Mouse (Mus musculus): ENCODE measurements around the gene Nkd2. TPM values are rescaled to one million over a fixed set of nuclear protein-coding genes. Genes with fewer than 3 reads are reported as not detected.

Gene Nkd2
- total RNA-seq (2021), result under 1 TPM; 0.70 to 0.78 TPM

DNA sequence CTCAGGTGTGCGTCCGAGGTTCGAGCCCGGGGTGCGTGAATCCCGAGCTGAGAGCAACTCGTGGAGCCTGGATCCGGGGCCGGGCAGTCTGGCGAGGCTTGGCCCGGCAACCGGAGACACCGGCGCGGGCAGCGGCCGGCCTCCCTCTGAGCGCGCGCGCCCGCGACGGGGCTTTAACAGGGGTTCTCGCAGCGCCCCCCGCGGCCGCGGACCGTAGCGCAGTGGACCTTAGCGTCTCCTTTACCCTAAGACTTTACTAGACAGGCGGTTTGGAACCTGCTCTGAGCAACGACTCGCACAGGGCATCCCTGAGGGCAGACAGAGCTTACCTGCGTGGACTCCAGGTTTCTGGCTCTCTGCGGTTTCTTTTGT, at the start of gene Nkd2:
Gene Nkd2, minus strand, starts transcription at position 167 of the 372 bp plus-strand sequence.
- DNase-seq, result peak; percentile 79 to 87
- intact Hi-C loops (cut with DNase I), result no loop called here

DNA sequence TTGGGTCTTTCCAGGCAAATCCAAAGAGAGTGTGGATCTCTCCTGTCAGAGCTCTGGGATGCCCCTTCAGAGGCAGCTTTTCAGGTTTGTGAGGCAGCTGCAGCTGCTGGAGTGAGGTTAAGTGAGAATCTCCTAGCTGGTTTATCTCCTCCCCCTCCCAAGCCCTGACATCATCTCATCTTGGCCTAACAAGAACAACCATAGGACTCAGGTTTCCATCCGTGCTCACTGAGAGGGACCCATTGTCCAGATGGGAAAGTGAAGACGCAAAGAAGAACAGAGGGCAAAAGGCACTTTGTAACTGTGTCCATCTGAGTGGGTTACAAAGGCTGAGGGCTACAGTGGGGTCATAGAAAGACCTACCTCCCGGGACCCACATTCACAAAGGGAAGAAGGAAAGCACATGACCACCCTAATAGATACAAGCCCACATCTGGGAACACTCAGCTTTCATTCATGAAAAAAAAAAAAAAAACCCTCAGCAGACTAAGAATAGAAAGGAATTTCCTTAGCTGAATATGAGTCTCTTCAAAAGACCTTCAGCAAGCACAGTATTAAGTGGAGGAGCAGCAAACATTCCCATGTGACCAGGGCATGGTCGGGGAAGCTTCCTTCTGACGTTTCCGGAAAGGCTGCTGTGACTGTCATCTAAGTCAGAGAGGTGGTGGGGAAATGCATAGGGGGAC, 45.2 kb upstream of the Nkd2 start:
- DNase-seq, result no peak
- intact Hi-C loops (cut with DNase I), result no loop called here

DNA sequence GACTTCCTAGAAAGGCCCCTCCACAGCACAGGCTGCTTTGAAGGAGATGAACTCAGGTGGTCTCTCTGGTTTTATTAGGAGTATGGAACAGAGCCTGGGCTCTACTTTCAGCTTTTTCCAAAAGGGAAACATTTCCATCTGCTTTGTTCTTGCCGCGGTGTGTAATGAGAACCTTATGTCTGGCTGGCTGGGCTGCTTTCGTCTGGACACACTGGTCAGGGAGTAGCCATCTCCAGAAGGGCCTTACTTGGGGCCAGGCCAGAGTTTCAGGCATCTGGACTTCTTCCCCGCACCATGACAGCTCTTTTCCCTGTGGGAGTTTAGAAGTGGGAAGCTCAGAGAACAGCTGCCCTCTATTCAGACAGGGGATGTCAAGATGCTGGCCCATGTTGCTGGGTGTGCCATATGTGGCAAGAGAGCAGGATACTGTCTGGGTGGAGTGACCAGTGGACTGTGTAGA, 40.0 kb upstream of the Nkd2 start:
- intact Hi-C loops (cut with DNase I), result no loop called here
- peak; percentile 75 to 79 for DNase-seq

DNA sequence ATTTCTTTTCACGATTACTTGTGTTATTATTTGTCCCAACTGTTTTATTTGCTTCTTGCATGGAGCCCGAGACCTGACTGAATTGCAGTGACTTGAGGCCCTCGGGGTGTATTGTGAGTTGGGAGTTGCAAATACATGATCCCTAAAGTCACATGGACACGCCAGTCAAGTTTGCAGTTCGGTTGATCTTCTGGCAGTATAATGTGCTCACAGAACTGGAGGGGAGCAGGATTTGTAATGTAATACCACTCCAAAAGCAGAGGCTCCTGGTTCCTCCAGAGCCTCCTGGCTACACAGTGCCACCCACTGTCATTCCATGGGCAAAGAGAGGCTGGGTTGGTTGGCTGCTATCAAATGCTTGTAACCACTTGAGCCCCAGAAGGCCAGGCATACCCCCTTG, 39.2 kb upstream of the Nkd2 start:
- intact Hi-C loops (cut with DNase I), result no loop called here

DNA sequence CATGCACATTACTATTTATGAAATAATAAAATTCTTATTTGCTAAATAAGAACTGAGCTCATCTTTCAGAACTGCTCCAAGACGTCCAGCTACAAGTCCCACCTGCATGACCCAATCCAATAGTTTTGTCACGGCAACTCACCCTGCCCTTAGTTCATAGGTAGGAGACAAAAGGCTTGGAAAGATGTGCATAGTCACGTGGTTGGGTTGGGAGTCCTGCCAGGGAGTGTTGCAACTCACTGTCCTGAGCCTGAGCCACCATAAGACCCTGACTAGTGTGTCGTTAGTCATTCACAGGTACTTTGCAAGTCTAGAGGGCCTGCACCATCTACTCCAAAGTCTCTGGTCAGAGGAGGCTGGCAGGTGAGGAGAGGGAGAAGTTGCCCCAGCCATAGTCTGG, 38.6 kb upstream of the Nkd2 start:
- DNase-seq, result peak in 1 of 2 experiments; percentile 31
- intact Hi-C loops (cut with DNase I), result no loop called here

More for the DNA sequence above, 39.2 kb upstream of the Nkd2 start:
- no peak for DNase-seq

DNA sequence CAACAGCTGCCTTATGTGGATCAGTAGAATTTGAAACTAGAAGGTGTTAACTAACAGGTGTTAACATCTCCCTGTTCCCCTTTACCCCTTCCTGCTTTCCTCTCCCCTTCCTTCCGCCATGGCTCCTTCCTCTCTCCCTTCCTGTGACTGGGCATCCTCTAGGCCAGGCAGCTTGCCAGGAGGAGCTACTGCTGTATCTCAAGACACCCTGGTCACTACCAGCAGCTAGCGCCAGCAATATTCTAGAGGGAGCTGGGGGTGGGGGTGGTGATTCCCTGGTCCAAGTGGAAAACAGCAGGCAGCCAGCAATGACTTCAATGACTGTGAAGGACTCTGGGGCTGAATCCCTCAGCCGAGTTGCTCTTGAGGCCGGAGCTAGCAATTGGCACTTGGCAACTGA, 38.2 kb upstream of the Nkd2 start:
- peak; percentile 24 for DNase-seq
- intact Hi-C loops (cut with DNase I), result no loop called here

DNA sequence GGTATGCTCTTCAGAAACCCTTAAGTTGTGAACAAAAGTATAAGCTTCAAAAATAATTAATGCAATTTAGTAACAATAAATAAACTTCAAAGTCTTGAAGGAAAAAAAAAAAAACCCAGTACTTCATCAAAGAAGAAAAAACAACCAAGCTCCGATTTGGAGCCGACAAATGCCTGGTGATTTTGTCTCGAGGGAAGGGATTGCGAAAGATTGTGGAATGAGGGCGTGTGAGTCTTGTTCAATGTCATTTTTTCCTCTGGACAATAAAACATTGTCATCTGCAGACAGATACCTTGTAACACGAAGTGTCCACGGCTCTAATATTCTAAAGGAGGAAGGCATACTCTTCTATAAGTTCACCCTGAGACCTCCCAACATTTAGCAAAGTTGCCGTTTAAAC, 33.9 kb upstream of the Nkd2 start:
- DNase-seq, result no peak
- intact Hi-C loops (cut with DNase I), result no loop called here

DNA sequence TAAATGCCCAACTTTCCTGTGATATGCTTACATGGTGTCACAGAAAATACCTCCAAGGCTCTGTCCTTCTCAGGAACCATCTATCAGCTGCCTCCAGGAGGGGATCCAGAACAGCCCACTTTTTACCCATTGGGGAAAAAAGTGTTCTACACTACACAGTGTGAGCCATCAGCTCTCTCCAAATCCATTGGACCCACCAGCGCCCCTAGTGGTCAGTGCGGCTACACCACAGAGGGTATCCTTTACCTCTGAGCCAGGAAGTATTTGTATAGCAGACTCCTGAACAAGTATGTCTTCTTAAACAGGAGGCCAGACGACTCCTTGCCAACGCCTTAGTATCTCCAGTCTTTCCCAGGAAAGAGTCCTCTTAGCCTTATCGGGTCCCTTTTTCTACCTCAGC, 32.4 kb upstream of the Nkd2 start:
- DNase-seq, result peak in 1 of 2 experiments; percentile 58
- intact Hi-C loops (cut with DNase I), result no loop called here

DNA sequence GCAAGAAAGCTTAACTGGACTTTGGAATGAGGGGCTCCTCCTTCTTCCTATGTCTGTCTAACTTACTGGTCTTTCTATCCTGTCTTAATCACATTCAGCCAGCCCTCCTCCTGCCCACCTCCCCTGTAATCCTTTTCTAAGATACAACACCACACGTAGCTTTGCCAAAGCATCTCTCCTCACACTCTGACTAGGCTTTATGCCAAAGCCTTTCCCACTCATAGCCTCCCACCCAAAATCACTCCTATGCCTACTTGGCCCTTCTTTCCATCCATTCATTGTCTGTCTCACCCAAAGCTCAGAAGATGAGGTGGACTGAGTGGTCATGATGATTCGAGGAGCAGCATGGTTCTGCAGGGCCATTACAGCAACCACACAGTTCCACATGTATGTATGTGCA, 24.7 kb upstream of the Nkd2 start:
- intact Hi-C loops (cut with DNase I), result no loop called here
- no peak for DNase-seq

DNA sequence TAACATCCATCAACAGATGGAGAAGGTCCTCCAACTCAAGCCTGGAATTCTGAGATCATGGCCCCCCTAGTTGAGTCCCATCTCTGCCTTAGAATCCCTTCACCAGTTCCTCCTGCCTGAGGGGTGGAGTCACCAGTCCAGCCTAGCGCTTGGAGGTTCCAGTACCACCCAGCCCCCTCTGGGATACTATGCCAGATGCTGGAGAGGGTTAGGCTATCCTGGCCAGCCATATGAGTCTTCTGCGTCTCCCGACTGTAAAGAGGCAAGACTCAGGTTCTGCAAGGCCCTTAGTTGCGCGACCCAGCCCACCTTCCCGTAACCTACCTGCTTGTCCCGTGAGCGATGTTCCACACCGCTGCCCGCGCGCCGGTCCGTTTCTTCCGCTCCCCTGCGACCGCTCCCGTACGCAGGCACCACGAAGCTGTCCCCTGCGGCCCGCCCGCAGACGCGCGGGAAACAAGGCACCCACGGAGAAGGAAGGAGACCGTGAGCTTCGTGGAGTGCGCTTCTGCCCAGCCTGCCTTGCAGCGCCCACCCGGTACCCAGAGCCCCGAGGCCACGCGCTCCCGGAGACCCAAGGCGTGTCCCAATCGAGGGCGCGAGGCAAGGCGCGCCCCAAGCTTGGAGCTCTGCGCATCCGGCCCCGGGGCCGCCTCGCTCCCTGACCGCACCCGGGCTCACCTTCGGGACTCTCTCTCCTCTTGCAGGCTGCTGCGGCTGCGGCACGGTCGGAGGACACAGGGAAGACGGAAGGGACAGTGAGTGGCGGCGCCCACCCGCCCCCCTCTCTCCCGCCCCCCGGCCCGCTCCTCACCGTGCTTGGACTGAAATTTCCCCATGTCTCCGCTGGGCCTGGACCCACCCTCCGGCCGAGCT, 604 bp downstream of the Nkd2 start:
- intact Hi-C loops (cut with DNase I), result no loop called here

DNA sequence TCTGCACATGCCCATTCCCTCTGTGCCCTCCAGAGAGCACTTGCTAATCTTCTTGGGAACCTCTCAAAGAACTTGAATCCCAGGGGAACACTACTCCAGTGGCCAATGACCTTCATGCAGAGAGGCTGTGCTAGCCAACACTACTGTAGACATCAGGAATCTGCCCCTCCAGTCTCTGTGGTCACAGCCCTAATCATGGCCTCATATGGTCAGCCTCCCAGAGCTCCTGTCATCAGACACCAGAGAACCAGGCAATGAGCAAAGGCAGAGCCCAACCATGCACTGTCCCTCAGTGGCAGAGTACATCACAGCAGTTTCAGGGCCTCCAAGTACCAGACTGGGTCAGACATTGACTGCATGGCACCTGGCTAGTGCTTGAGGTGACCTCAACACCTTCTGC, 4.7 kb downstream of the Nkd2 start:
- intact Hi-C loops (cut with DNase I), result no loop called here
- DNase-seq, result no peak

More for the DNA sequence above, 604 bp downstream of the Nkd2 start:
- DNase-seq, result peak in 1 of 2 experiments; percentile 21

DNA sequence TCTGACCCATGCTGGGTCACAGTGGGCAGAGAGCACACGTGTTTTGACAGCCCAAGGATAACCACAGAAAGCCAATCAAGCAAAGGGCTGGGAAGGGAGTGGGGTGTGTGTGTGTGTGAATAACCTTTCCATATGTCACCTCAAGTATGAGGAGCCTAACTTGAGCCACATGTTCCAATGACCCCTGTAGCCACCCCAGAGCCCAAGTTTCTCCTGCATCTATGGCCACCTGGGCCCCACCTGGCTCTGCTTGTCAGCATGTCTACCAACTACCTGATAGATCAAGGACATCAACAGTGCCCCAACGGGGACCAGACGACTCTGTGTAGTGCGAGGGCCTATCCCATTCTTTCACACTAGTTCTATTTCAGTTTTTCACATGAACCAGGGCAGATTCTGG, 7.7 kb downstream of the Nkd2 start:
- no peak for DNase-seq
- intact Hi-C loops (cut with DNase I), result no loop called here

DNA sequence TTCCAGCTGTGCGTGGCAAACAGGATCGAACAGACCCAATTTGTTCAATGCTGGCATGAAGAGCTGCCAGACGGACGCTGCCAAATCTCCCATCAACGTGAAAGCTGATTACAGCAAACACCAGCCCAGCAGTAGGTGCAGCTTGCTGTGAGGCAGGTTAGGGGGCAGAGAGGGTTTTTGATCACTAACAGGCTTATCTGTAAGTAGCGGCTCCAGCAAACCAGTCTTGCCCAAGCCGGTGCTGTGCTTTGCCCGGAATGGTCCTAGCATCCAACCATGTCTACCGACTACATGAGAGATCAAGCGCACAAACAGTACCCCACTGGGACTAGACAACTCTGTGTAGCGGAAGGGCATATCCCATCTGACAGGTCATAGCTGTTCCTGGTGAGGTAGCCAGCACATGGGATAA, 8.3 kb downstream of the Nkd2 start:
- no peak for DNase-seq
- intact Hi-C loops (cut with DNase I), result no loop called here

DNA sequence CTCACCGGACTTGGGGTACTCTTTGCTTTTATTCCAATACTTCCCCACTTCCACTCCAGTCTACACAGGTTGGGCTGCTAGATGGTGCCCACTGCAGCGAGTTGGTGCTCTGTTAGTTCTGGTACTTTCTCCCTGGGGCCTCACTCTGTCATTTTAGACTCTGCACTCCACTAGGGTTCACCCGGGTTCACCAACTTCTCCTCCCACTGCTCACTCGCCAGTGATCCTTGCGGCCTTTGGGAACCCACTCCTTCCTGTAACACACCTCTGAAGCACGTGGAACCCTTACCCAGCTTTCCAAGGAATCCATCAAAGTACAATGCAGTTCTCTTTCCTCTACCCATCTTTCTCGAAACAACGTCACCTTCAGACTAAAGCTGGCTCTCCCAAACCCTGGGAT, 9.7 kb downstream of the Nkd2 start:
- DNase-seq, result no peak
- intact Hi-C loops (cut with DNase I), result no loop called here

DNA sequence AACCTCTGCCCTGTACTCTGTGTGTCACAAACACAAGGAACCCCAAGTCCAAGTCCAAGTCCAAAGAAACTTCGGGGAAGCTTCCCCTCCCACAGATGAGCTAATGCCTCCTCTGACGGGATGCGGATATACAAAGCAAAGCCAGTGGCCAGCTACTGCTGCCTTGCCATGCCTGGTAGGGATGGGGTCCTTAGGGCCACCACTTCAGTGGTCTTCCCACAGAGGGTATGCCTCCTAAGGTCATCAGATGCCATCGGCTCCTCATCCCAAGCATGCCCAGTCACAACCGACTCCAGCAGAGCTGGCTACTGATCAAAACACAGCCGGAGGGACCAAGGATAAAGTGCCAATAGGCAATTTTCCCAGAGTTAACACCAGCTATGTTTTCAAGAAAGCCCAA, 10.9 kb downstream of the Nkd2 start:
- intact Hi-C loops (cut with DNase I), result no loop called here
- no peak for DNase-seq

DNA sequence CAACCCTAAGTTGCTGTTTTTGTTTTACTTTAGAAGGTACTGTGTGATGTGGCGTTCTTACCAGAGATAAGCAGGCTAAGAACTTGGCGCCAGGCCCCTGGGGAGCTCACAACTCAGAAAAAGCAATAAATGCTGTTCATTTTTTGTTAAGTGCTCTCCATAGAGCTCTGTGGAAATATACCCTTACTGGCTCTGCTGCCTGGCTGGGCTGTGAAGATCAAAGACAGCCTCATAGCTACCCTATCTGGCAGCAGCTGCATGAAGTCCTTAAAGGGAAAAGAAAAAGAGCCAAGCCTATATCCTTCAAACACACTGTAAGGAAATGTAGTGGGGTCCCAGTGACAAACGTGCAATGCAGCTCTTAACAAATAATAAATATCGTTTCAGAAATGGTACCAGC, 11.6 kb downstream of the Nkd2 start:
- no peak for DNase-seq
- intact Hi-C loops (cut with DNase I), result no loop called here

DNA sequence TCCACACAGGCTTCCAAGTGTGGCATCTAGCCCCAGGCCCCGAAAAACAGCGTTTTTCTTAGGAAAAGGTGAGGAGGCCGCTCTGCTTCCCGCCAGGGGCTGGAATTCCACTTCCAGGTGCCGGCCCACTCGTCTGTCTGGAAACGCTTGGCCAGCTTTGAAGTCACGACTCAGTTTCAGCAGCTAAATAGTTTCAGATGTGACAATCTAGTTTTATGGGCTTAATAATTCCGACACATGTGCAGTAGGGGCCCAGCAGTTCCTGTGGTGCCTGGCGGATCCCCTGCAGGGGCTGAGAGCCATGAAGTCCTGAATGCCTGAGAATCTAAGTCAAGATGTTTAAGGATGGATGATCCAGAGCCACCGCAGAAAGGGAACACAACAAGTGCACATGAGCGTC, 13.6 kb downstream of the Nkd2 start:
- intact Hi-C loops (cut with DNase I), result loop anchor here (5.0 kb wide), 1 partner anchor 468 kb away; no protein-coding TSS in a partner anchor
- DNase-seq, result no peak

DNA sequence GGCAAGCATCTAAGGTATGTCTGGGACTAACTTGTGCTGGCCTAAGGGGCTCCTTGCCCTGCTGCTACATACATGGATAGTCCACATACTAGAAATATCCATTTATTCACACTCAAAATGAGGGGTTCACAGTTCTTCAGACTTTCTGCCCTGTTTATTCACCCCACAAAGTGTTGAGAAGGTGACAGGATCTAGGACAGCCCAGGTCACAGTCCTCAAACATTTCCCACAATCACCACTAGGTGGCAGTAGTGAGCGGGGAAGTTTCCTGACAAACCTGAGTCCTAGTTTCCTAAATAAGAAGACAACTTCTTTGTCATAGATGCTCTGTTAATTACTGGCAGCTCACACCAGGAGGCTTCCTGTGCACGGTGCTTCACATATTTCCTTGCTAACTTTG, 15.9 kb downstream of the Nkd2 start:
- intact Hi-C loops (cut with DNase I), result loop anchor here (1.0 to 5.0 kb wide), 2 partner anchors 76 to 471 kb away; no protein-coding TSS in a partner anchor
- DNase-seq, result peak; percentile 72 to 77

DNA sequence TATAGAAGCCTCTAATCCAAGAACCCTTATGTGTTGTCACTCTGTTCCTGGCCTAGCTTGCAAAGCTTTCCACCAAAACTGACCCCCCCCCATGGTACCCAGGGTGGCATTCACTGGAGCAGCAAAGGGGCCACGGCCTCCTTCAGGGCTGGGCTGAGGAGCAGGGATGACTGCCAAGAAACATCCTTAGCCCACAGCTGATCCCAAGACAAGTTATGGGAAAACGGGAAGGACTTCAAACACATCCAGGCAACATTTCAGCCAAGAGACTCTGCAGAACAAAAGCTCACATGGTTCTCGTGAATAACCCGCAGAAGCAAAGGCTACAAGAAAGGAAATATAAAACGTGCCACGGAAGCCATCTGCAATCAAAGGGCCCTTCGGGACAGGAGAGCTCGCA, 20.2 kb downstream of the Nkd2 start:
- intact Hi-C loops (cut with DNase I), result no loop called here
- no peak for DNase-seq

DNA sequence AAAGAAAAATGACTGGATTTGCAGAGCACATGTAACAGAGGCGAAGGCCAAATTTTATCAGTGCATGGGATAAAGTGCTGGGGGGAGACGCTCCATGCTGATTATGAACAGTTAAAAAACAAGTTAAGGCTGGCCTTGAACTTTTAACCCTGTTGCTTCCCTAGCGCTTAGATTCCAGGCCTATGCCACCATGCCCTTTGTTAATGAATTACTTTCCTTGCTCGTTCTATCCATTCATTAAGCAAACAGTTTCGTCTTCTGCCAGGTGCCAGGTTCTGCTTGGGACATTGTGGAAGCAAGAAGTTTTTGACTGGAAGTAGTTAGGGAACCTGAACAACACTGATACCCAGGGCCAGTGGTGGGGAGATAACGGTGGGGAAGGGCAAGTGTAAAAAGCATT, 23.7 kb downstream of the Nkd2 start:
- DNase-seq, result no peak
- intact Hi-C loops (cut with DNase I), result loop anchor here (2.0 to 5.0 kb wide), 2 partner anchors 75 to 311 kb away; no protein-coding TSS in a partner anchor

DNA sequence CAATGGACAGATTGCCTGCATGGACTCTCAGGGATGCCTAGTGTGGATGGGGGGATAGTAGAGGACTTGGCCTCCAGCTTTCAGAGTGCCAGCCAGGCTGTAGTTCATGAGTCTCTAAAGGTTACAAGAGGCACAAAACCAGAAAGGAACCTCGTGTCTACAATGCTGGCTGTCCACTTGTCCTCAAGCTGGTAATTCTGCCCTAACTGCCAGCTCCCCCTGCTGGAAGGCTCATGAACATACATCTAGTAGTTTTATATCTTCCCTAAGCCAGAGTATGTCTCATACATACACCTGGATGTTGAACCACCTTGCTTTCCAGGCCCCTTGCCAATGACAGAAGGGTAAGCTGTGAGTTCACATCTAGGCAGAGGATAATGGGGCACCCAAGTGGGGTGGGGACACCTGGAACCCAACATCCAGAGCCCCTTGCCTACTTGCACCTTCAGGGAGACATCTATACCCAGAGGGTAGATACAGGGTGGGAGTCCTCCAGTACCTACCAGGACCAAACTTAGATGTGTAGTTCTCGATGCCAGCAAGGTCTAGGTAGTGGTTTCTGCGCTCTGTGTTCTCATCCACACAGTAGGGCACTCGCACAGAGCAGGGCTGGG, 25.1 kb downstream of the Nkd2 start:
- DNase-seq, result peak; percentile 75 to 77
- intact Hi-C loops (cut with DNase I), result loop anchor here (1.0 to 5.0 kb wide), 4 partner anchors 73 to 310 kb away; no protein-coding TSS in a partner anchor

Measured in heart, postnatal 36 days (tissue).